Mouse (Mus musculus): ENCODE results near the gene Morn4. TPM values are rescaled to one million over a fixed set of nuclear protein-coding genes. Genes with fewer than 3 reads are reported as not detected.

Morn4 gene
- polyA plus RNA-seq (2016; fragmentation: Nextera tagmentation; extraction: Ambion mirVana) = 93.6 and 98.9 TPM in 2 replicates

DNA sequence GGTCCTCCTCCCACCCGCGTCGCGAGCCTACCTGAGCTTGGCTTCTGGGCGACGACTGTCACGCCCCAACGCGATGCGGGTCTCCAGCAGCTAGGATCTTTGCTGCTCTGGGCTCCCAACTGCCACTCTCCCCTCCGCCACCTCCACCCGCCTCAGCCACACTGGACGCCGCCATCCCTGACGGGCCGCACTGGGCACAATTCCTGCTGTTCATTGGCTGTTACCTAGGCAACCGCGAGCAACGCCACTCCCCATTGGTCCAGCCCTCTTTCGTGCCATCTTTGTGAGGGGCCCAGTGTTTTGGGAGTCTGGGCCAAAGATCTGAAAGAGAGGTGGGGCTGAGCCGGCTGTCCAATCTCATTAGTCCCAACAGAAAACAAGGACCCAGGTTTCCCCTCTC, at the start of gene Morn4:
Gene Morn4, minus strand, starts transcription at position 192 of the 400 bp plus-strand sequence.
- peak within 1 kb of the TSS; percentile 93 for H3K4me2 ChIP-seq (replicated peaks)
- peak; percentile 79 for ATAC-seq (ENCODE audit: low FRiP score, low read depth)
- WGBS = under 1% methylated on average over 21 of the region's 21 CpGs

DNA sequence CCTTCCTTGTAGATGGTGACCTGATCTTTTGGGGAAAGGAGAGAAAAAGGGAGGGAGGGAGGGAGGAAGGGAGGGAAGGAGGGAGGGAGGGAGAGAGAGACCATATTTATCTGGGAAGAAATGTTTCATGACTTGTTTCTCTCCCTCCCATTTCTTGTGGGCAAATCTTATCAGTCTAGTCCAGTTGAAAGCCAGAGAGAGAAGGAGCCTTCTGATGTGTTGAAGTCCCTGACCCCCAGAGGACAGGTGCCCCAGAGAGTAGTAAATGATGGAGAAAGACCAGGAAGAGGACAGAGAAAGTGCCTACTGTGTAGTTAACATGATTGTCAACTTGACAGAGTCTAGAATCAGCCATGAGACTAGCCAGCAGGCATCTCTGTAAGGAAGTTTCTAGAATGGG, 48.9 kb upstream of the Morn4 start:
- no peak for ATAC-seq (ENCODE audit: low FRiP score, low read depth)
- H3K27me3 ChIP-seq (replicated peaks) = no peaks in the 10 kb centered on the region
- H3K4me3 ChIP-seq = no peak overlapping the region
- no peak overlapping the region for H3K9ac ChIP-seq
- peaks cover 3% of the 10 kb centered on the region; the same call in 1 of the 2 replicates for H3K4me1 ChIP-seq
- no peaks in the 10 kb centered on the region for H3K36me3 ChIP-seq
- H3K4me2 ChIP-seq (replicated peaks) = no peak overlapping the region
- H3K27ac ChIP-seq = no peak overlapping the region
- H3K9me3 ChIP-seq = no peaks in the 10 kb centered on the region

More for the DNA sequence above, at the start of gene Morn4:
- H3K4me3 ChIP-seq = peak within 1 kb of the TSS; percentile 80
- H3K9ac ChIP-seq = peak within 1 kb of the TSS; percentile 77
- no peaks in the 10 kb centered on the region for H3K9me3 ChIP-seq
- no peak within 1 kb of the TSS for H3K27ac ChIP-seq
- no peaks in the 10 kb centered on the region for H3K36me3 ChIP-seq
- H3K4me1 ChIP-seq = peaks cover 21% of the 10 kb centered on the region
- H3K27me3 ChIP-seq (replicated peaks) = no peaks in the 10 kb centered on the region

DNA sequence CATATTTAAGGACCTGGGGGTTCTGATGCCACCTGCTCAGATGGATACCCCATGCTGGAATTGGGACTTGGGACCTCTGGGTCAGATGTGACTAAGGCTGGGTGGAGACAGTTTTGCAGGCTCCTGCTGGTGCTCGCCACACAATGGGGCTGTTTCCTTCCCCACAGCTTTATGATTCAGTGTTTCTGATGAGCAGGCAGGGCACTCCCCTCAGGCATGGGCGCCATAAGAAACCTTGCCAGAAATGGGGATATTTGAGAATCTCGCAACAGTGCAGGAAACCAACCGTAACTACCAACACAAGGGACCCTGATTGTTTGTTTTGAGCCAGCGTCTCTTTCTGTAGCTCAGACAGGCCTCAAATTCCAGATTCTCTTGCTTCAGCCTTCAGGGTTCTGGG, 44.9 kb upstream of the Morn4 start:
- WGBS = 62% methylated on average over 5 of the region's 5 CpGs

DNA sequence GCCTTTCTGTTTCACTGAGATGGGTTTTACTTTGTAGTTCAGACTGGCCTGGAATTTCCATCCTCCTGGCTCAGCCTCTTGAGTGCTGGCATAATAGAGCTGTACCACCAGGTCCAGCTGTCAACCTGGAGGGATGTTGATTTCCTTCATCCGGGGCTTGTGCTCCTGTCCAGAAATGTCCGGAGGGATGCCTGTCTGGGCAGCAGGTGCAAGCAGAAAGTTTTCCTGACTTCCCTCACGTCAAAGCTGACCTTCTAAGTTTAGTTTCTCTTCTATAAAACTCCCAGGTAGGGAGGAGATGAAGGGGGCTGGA, 44.1 kb upstream of the Morn4 start:
- H3K27me3 ChIP-seq (replicated peaks) = 0 out of 2 replicates have a peak, but pooled peaks cover 4% of the 10 kb centered on the region
- no peak for ATAC-seq (ENCODE audit: low FRiP score, low read depth)
- no peak overlapping the region for H3K4me3 ChIP-seq
- no peak overlapping the region for H3K27ac ChIP-seq
- no peaks in the 10 kb centered on the region for H3K36me3 ChIP-seq
- WGBS = 55% methylated on average over 3 of the region's 3 CpGs
- H3K4me2 ChIP-seq (replicated peaks) = peak overlapping the region; percentile 93; the same call in 1 of the 2 replicates
- peaks cover 21% of the 10 kb centered on the region for H3K4me1 ChIP-seq
- H3K9me3 ChIP-seq = no peaks in the 10 kb centered on the region
- no peak overlapping the region for H3K9ac ChIP-seq

More for the DNA sequence above, 44.9 kb upstream of the Morn4 start:
- Histone ChIP-seq H3K9me3 (no peaks in the 10 kb centered on the region), H3K36me3 (no peaks in the 10 kb centered on the region), H3K4me1 (peaks cover 21% of the 10 kb centered on the region), H3K27me3 (replicated peaks) (0 out of 2 replicates have a peak, but pooled peaks cover 4% of the 10 kb centered on the region), H3K27ac (no peak overlapping the region), H3K4me3 (no peak overlapping the region), H3K4me2 (replicated peaks) (no peak overlapping the region), H3K9ac (no peak overlapping the region)
- ATAC-seq (ENCODE audit: low FRiP score, low read depth) = no peak

DNA sequence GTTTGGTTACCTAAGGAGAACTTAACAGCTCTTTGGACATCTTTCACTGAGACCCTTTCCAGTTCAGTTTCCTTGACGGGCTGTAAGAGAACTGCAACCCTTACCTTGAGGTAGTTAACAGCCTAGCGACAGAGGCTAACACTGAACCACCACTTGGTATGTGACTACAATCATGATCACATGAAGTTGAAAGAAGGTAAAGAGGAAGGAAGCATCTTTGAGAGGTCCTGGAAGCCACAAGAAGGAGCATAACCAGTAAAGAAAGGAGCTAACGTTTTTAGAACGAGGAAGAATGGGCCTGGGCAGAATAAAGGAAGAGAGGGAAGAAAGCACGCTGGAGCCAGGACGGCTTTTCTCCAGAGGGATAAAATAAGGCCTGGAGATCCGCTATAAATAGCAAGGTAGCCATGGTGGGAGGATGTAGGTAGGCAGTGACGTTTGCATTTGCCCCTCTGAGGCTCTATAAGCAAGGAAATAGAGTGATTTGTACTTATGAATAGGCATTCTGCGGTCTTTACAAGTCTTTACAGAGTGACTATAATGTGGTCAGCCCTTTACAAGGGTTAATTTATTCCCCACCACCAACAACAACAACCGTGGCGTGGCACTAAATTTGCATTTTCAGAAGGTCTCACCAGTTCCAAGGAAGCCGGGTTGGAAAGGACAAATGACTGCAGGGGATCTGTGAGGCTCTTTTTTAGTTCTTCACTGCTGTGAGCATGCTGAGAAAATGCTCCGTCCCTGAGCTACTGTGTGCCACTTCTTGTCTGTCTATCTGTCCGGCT, 43.5 kb upstream of the Morn4 start:
- peaks cover 3% of the 10 kb centered on the region; the same call in 1 of the 2 replicates for H3K36me3 ChIP-seq
- H3K27ac ChIP-seq = no peak overlapping the region
- peak overlapping the region; percentile 93 for H3K4me2 ChIP-seq (replicated peaks)
- 0 out of 2 replicates have a peak, but pooled peaks cover 4% of the 10 kb centered on the region for H3K27me3 ChIP-seq (replicated peaks)
- peaks cover 21% of the 10 kb centered on the region for H3K4me1 ChIP-seq
- H3K9me3 ChIP-seq = no peaks in the 10 kb centered on the region
- H3K9ac ChIP-seq = no peak overlapping the region
- peak; percentile 35 for ATAC-seq (ENCODE audit: low FRiP score, low read depth)
- WGBS = 12% methylated on average over 14 of the region's 14 CpGs
- H3K4me3 ChIP-seq = peak overlapping the region; percentile 49; the same call in 1 of the 2 replicates

DNA sequence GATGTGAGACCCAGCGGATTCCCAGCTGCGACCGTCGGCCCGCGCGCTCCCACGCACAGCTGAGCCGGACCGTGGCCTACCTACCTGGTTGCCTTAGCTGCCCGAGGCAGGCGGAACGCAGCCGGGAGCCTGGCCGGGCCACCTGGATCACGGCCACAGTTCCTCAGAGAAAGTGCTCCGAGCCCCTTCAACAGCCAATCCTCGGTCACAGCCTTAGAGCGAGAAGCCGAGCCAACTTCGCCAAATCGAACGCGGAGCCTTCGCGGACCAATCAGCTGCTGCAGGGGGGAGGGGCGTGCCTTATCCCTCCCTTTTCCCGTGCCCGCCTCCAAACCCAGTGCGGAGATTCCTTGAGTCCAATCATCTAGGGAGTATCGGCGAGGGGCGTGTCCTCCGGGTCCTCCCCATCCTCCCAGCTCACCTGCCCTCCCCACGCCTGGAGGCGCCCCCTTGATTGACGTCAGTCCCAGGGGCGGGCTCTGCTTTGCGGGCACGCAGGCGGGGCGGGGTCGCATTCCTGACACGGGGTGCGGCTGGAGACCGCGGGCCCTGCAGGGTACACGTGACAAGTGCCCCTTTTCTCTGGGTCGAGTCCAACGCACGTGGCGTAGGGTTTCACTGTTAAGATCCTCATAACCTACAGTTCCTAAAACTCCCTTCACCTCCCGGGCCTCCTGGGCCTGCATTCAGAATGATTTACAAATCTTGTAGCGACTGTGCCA, 42.8 kb upstream of the Morn4 start, which contains the start of gene Avpi1:
Gene Avpi1, minus strand, starts transcription at position 273 of the 722 bp plus-strand sequence.
- WGBS = under 1% methylated on average over 54 of the region's 54 CpGs
- peak within 1 kb of the TSS; percentile 52 for H3K9ac ChIP-seq
- peaks cover 7% of the 10 kb centered on the region; the same call in 1 of the 2 replicates for H3K36me3 ChIP-seq
- no peaks in the 10 kb centered on the region for H3K9me3 ChIP-seq
- peaks cover 21% of the 10 kb centered on the region for H3K4me1 ChIP-seq
- H3K27ac ChIP-seq = no peak within 1 kb of the TSS
- peak within 1 kb of the TSS; percentile 93 for H3K4me2 ChIP-seq (replicated peaks)
- 0 out of 2 replicates have a peak, but pooled peaks cover 4% of the 10 kb centered on the region for H3K27me3 ChIP-seq (replicated peaks)
- peak within 1 kb of the TSS; percentile 49 for H3K4me3 ChIP-seq
- ATAC-seq (ENCODE audit: low FRiP score, low read depth) = peak; percentile 95

DNA sequence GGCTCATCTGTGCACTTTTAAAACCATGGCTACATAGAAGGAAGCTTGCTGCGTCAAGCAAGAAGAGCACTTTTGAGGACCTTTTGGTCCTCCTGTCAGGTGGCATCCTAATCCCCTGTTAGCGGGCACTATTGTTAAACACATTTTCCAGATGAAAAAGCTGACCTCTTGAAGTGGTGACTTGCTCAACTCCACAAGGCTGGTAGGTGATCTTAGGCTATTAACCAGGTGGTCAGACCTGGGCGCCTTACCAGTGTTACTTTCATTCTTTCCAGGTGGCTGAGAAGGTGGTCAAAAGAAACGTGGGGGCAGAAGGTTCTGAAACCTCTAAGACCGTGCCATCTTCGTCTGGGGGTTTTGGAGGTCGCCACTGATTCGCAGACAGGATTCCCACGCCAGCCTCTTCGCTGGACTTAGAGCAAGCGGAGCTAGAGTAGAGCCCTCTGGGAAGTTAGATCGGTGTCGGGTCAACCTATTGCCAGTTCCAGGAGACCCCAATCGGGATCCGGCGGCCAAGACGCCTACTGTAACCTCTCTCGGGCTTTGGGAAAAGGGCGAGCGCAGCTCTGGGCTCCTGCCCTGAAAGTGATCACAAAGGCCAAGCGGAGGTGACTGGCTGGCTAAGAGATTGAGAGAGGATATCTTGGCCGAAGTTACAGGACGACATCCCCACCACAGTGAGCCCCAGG, 42.0 kb upstream of the Morn4 start:
- no peak overlapping the region for H3K27ac ChIP-seq
- peak overlapping the region; percentile 52 for H3K9ac ChIP-seq
- no peaks in the 10 kb centered on the region for H3K9me3 ChIP-seq
- peaks cover 21% of the 10 kb centered on the region for H3K4me1 ChIP-seq
- ATAC-seq (ENCODE audit: low FRiP score, low read depth) = 0 out of 2 replicates have a peak, but pooled peaks have one; percentile 1
- 0 out of 2 replicates have a peak, but pooled peaks cover 4% of the 10 kb centered on the region for H3K27me3 ChIP-seq (replicated peaks)
- peaks cover 12% of the 10 kb centered on the region for H3K36me3 ChIP-seq
- 5% methylated on average over 23 of the region's 23 CpGs for WGBS
- peak overlapping the region; percentile 49 for H3K4me3 ChIP-seq
- H3K4me2 ChIP-seq (replicated peaks) = peak overlapping the region; percentile 93

DNA sequence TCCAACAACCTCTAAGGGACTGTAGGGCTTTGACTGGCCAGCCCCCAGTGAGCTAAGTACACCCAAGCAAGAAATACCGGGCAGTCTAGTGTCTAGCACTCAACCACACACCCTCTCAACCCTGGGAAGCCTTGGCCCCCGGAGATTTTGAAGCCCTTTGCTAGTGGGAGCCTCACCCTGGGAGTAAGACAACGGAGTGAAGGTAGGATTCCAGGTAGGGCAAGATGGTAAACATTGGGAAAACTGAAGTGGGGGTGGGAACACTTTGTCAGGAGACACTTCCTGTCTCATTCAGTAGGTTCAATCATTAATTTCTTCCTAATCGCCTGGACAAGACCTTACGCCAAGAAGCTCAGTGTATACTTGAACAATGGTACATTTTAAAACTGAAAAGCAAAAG, 40.9 kb upstream of the Morn4 start:
- Histone ChIP-seq H3K27me3 (replicated peaks) (0 out of 2 replicates have a peak, but pooled peaks cover 4% of the 10 kb centered on the region), H3K36me3 (peaks cover 18% of the 10 kb centered on the region), H3K9me3 (no peaks in the 10 kb centered on the region), H3K4me3 (no peak overlapping the region), H3K9ac (no peak overlapping the region), H3K27ac (no peak overlapping the region), H3K4me2 (replicated peaks) (no peak overlapping the region), H3K4me1 (peaks cover 21% of the 10 kb centered on the region)
- no peak for ATAC-seq (ENCODE audit: low FRiP score, low read depth)
- WGBS = 93% methylated on average over 5 of the region's 5 CpGs

DNA sequence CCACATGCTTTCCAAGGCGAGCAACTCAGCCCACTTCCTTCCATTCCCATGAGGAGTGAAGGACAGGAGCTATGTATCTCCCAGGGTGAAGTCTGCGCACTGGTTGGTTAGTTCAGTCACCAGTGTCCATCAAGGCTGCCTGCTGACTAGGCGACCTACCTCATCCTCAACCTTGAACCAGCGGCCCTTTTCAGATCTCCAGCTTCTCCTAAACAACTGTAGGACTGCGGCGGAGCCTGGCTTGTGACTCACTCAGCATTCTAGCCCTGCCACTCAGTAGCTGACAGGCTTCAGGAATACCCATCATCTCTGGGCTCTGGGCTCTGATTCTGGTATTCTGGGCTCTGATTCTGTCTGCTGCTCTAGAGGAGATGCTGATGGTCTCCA, 40.1 kb upstream of the Morn4 start:
- 91% methylated on average over 6 of the region's 6 CpGs for WGBS
- peaks cover 21% of the 10 kb centered on the region for H3K4me1 ChIP-seq
- ATAC-seq (ENCODE audit: low FRiP score, low read depth) = no peak

DNA sequence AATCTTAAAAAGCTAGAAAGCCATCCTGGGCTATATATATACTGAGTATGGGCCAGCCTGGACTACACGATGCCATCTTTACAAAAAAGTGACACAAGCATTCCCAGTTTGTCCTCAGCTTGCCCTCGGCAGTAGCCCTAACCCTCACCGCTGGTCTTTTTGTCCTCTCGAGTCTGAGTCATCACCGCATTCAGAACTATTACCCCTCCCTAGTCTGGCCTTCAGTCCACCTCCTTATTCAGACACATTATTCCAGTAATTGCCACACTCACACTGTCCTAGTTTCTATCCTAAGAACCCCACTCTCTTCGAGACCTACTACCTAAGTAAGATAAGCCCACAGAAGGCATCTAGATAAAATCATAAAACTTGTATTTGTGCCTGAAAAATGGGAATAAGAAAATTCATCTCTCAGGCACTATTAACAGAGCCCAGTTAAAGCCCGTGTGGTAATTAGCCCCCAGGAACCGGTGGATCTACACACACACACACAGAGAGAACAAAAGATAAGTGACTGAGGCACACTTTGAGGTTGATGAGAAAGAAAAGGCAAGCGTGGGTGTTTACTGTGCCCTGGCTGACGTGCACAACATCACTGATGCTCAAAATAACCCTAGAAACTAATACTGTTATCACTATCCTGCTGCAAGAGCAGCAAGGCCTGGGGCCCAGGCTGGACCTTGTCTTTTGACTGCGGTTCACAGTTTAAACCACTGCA, 39.5 kb upstream of the Morn4 start:
- Histone ChIP-seq H3K27me3 (replicated peaks) (0 out of 2 replicates have a peak, but pooled peaks cover 4% of the 10 kb centered on the region), H3K9ac (no peak overlapping the region), H3K27ac (no peak overlapping the region), H3K36me3 (peaks cover 30% of the 10 kb centered on the region), H3K4me2 (replicated peaks) (no peak overlapping the region), H3K4me1 (peaks cover 21% of the 10 kb centered on the region), H3K9me3 (no peaks in the 10 kb centered on the region), H3K4me3 (no peak overlapping the region)
- WGBS = 82% methylated on average over 11 of the region's 11 CpGs
- no peak for ATAC-seq (ENCODE audit: low FRiP score, low read depth)

More for the DNA sequence above, 40.1 kb upstream of the Morn4 start:
- no peaks in the 10 kb centered on the region for H3K9me3 ChIP-seq
- H3K4me3 ChIP-seq = no peak overlapping the region
- H3K4me2 ChIP-seq (replicated peaks) = no peak overlapping the region
- H3K27ac ChIP-seq = no peak overlapping the region
- no peak overlapping the region for H3K9ac ChIP-seq
- H3K27me3 ChIP-seq (replicated peaks) = 0 out of 2 replicates have a peak, but pooled peaks cover 4% of the 10 kb centered on the region
- peaks cover 25% of the 10 kb centered on the region for H3K36me3 ChIP-seq

DNA sequence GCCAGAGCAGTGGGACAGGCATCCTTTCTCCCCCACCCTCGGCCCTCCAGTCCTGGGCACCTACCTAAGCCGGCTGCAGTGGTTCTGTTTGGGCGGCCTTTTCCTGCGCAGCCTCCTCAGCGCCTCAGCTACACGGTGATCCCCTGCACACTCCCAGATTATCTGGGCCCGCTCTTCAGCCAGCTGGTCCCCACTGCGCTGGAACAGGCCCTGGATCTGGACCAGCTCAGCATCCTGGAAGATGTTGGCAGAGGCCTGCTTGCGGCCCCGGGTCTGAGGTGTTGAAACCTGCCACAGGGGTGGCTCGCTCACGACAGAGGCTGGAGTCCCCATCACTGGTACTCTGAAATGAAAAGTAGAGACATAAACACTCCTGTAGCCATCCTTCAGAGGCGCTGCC, 38.5 kb upstream of the Morn4 start:
- 0 out of 2 replicates have a peak, but pooled peaks cover 4% of the 10 kb centered on the region for H3K27me3 ChIP-seq (replicated peaks)
- no peak overlapping the region for H3K9ac ChIP-seq
- no peaks in the 10 kb centered on the region for H3K9me3 ChIP-seq
- no peak overlapping the region for H3K4me3 ChIP-seq
- H3K4me1 ChIP-seq = peaks cover 14% of the 10 kb centered on the region
- no peak overlapping the region for H3K4me2 ChIP-seq (replicated peaks)
- ATAC-seq (ENCODE audit: low FRiP score, low read depth) = no peak
- peaks cover 40% of the 10 kb centered on the region for H3K36me3 ChIP-seq
- H3K27ac ChIP-seq = no peak overlapping the region
- 90% methylated on average over 13 of the region's 13 CpGs for WGBS

Measured in neural tube, embryonic 12.5 days (tissue).